Mouse (Mus musculus) bone marrow, adult 2 months (tissue): ENCODE data around the gene Hmga1.

ENCODE experiments used
- CTCF ChIP-seq: fragments of 200-500 bp; IDR thresholded peaks from 2 replicates; pipeline ENCODE4 v1.5.1; 2011; ENCODE audit warnings: low read length, control low read depth; ENCODE audit not compliant: control insufficient read depth, insufficient read depth
- POLR2A ChIP-seq: fragments of 200-500 bp; IDR thresholded peaks from 2 replicates; pipeline ENCODE4 v1.6.1; 2011; ENCODE audit warnings: low read depth, mild to moderate bottlenecking, control low read depth, low read length, borderline replicate concordance; ENCODE audit not compliant: control insufficient read depth

- TF ChIP-seq POLR2A (no peak), CTCF (no peak)
Observed at GRCm38 (mm10) chr17:27507591-27507945, 48.7 kb upstream of the Hmga1 start.
